ENCODE assay signal across 15 mouse cellular contexts in the genomic region with DNA sequence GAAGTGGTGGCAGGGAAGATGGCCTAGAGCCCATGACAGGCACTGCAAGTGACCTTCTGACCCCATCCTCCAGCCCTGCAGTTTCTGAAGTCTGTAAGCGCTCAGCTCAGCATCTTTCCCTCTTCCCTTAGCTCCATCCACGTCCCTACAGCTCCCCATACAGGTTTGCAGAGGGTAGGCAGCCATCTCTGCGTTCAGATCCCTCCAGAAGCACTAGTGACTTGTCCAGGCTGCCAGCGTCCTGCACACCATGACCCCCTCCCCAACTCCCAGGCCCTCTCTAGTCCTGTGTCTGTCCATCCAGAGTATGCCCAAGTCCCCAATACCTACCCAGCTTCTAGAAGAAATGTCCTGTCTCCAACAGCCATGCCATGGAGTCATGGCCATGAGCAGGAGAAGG. TPM values are rescaled to one million over a fixed set of nuclear protein-coding genes. Genes with fewer than 3 reads are reported as not detected.
DNase-seq lines count a peak whose midpoint lies in the region; ATAC-seq and TF ChIP-seq lines count a peak whose summit lies in the region.
"Had no signal": no experiment of that assay in that cellular context is flagged by ENCODE, and none has a peak within 500 bp of the region (broad histone marks: within the 10 kb centered on the region; RNA-seq: fewer than 3 reads in every experiment).

No protein-coding gene starts in this region.

- peak; percentile 69 for ATAC-seq in forebrain, postnatal 0 days
- ATAC-seq in forebrain, embryonic 12.5 days (ENCODE audit: low FRiP score), result no peak
- no peak for ATAC-seq in monocyte, adult 5-6 weeks (replicated peaks; ENCODE audit: insufficient number of reproducible peaks, low FRiP score, low TSS enrichment, poor library complexity, severe bottlenecking)

- no peaks in the 10 kb centered on the region for H3K27me3 ChIP-seq in forebrain, postnatal 0 days (ENCODE audit: insufficient read depth, low read length)
- H3K27me3 ChIP-seq in forebrain, embryonic 12.5 days, result peaks cover 11% of the 10 kb centered on the region; the same call in 1 of the 2 replicates
- H3K27me3 ChIP-seq: heart, embryonic 15.5 days; limb, embryonic 13.5 days; lung, embryonic 15.5 days; midbrain, embryonic 13.5 days had no signal

- intact Hi-C loops in left cerebral cortex, adult 2 months (cut with DNase I), result loop anchor here (5.0 kb wide), 1 partner anchor 111 kb away; no protein-coding TSS in a partner anchor
- intact Hi-C loops in left cerebral cortex, postnatal 10 days (cut with DNase I), result loop anchor here (5.0 kb wide), 1 partner anchor 376 kb away; no protein-coding TSS in a partner anchor

- peak; percentile 51 for DNase-seq in forebrain, postnatal 0 days
- no peak for DNase-seq in left cerebral cortex, adult 2 months (ENCODE audit: extremely low spot score in 1 of 2, low spot score in 2 of 2)
- no peak for DNase-seq in left cerebral cortex, postnatal 10 days (ENCODE audit: extremely low spot score in 1 of 2, low spot score in 2 of 2)
- DNase-seq in ES-CJ7 (ENCODE audit: low read depth, low spot score), result peak; percentile 34
- DNase-seq in cerebellum, postnatal 14 days, result peak; percentile 56 to 60
- no peak for DNase-seq in spleen, adult 12 weeks (ENCODE audit: low spot score)

- H3K27ac ChIP-seq in forebrain, postnatal 0 days (ENCODE audit: low read depth, low read length), result no peak overlapping the region
- H3K27ac ChIP-seq in forebrain, embryonic 12.5 days, result no peak overlapping the region
- H3K27ac ChIP-seq in left cerebral cortex, adult 2 months, result no peak overlapping the region
- H3K27ac ChIP-seq: embryonic facial prominence, embryonic 10.5 days; forebrain, embryonic 10.5 days; heart, embryonic 15.5 days; limb, embryonic 13.5 days; midbrain, embryonic 13.5 days had no signal

- 45% methylated on average over 4 of the region's 4 CpGs for WGBS in forebrain, postnatal 0 days
- WGBS in forebrain, embryonic 12.5 days, result 46% methylated on average over 4 of the region's 4 CpGs

- no peaks in the 10 kb centered on the region for H3K36me3 ChIP-seq in forebrain, postnatal 0 days (ENCODE audit: insufficient read depth)
- no peaks in the 10 kb centered on the region for H3K36me3 ChIP-seq in forebrain, embryonic 12.5 days (replicated peaks)
- H3K36me3 ChIP-seq: embryonic facial prominence, embryonic 10.5 days; forebrain, embryonic 10.5 days; heart, embryonic 15.5 days; limb, embryonic 13.5 days; lung, embryonic 15.5 days; midbrain, embryonic 13.5 days had no signal

- H3K4me3 ChIP-seq in forebrain, postnatal 0 days (ENCODE audit: low read depth, low read length), result no peak overlapping the region
- no peak overlapping the region for H3K4me3 ChIP-seq in forebrain, embryonic 12.5 days (replicated peaks)
- H3K4me3 ChIP-seq in left cerebral cortex, adult 2 months, result no peak overlapping the region
- H3K4me3 ChIP-seq: embryonic facial prominence, embryonic 10.5 days; forebrain, embryonic 10.5 days; heart, embryonic 15.5 days; limb, embryonic 13.5 days; lung, embryonic 15.5 days; midbrain, embryonic 13.5 days had no signal

- H3K4me1 ChIP-seq in forebrain, postnatal 0 days (ENCODE audit: insufficient read depth), result no peaks in the 10 kb centered on the region
- peaks cover 20% of the 10 kb centered on the region for H3K4me1 ChIP-seq in forebrain, embryonic 12.5 days

- H3K4me2 ChIP-seq in forebrain, postnatal 0 days (ENCODE audit: low read depth), result no peak overlapping the region
- no peak overlapping the region for H3K4me2 ChIP-seq in forebrain, embryonic 12.5 days
- H3K4me2 ChIP-seq: heart, embryonic 15.5 days; limb, embryonic 13.5 days; lung, embryonic 15.5 days; midbrain, embryonic 13.5 days had no signal

- H3K9me3 ChIP-seq in forebrain, postnatal 0 days (ENCODE audit: low read length), result no peaks in the 10 kb centered on the region
- H3K9me3 ChIP-seq in forebrain, embryonic 12.5 days, result no peaks in the 10 kb centered on the region
- H3K9me3 ChIP-seq: embryonic facial prominence, embryonic 10.5 days; forebrain, embryonic 10.5 days; heart, embryonic 15.5 days; limb, embryonic 13.5 days; lung, embryonic 15.5 days; midbrain, embryonic 13.5 days had no signal

- H3K9ac ChIP-seq in forebrain, postnatal 0 days, result no peak overlapping the region
- no peak overlapping the region for H3K9ac ChIP-seq in forebrain, embryonic 12.5 days
- H3K9ac ChIP-seq: heart, embryonic 15.5 days; limb, embryonic 13.5 days; lung, embryonic 15.5 days; midbrain, embryonic 13.5 days had no signal

- TF ChIP-seq CTCF in forebrain, postnatal 0 days (IDR thresholded peaks at IDR 0.05; ENCODE audit: low read depth), result peak; percentile 72
- peak; percentile 68 for TF ChIP-seq CTCF in left cerebral cortex, adult 2 months (IDR thresholded peaks at IDR 0.05)

RNA-seq across cellular contexts. Expression of a gene that starts 11.6 kb away (rescaled TPM):
- total RNA-seq in forebrain, postnatal 0 days (2014; rRNA removed), result 1.5 and 1.6 TPM in 2 replicates
- polyA plus RNA-seq in forebrain, postnatal 0 days (2015; fragmentation: Nextera tagmentation; extraction: Ambion mirVana), result 1.2 and 1.5 TPM in 2 replicates
- 2.4 and 3.7 TPM in 2 replicates for polyA plus RNA-seq in forebrain, embryonic 12.5 days (2016; fragmentation: Nextera tagmentation; extraction: Ambion mirVana)
- total RNA-seq in left cerebral cortex, adult 2 months (2021), result 1 to 10 TPM; 3.4 to 3.5 TPM
- 1 to 10 TPM; 1.9 to 2.7 TPM for total RNA-seq in left cerebral cortex, postnatal 10 days (2021)
- 69.0 to 81.2 TPM (median 74.8 TPM) in 3 replicates for total RNA-seq in monocyte, adult 5-6 weeks (2017)

RNA-seq across cellular contexts. Expression of a gene that starts 17.7 kb away (rescaled TPM):
- 2.7 and 4.0 TPM in 2 replicates for total RNA-seq in forebrain, postnatal 0 days (2014; rRNA removed)
- 11.2 and 12.2 TPM in 2 replicates for polyA plus RNA-seq in forebrain, postnatal 0 days (2015; fragmentation: Nextera tagmentation; extraction: Ambion mirVana)
- polyA plus RNA-seq in forebrain, embryonic 12.5 days (2016; fragmentation: Nextera tagmentation; extraction: Ambion mirVana), result 4.5 and 6.0 TPM in 2 replicates
- 10 to 100 TPM in 1 of 2 experiments, 1 to 10 TPM in 1; 9.6 to 10.7 TPM for total RNA-seq in left cerebral cortex, adult 2 months (2021)
- 10 to 100 TPM in 1 of 2 experiments, 1 to 10 TPM in 1; 9.4 to 11.8 TPM for total RNA-seq in left cerebral cortex, postnatal 10 days (2021)
- 2.0 to 4.4 TPM (median 3.0 TPM) in 3 replicates for total RNA-seq in monocyte, adult 5-6 weeks (2017)

RNA-seq across cellular contexts. Expression of a gene that starts 46.4 kb away (rescaled TPM):
- 53.7 and 57.0 TPM in 2 replicates for total RNA-seq in forebrain, postnatal 0 days (2014; rRNA removed)
- polyA plus RNA-seq in forebrain, postnatal 0 days (2015; fragmentation: Nextera tagmentation; extraction: Ambion mirVana), result 13.8 and 21.3 TPM in 2 replicates
- polyA plus RNA-seq in forebrain, embryonic 12.5 days (2016; fragmentation: Nextera tagmentation; extraction: Ambion mirVana), result 12.3 and 13.8 TPM in 2 replicates
- 100 to 1,000 TPM; 216 to 221 TPM for total RNA-seq in left cerebral cortex, adult 2 months (2021)
- 100 to 1,000 TPM; 168 to 173 TPM for total RNA-seq in left cerebral cortex, postnatal 10 days (2021)
- total RNA-seq in monocyte, adult 5-6 weeks (2017), result 0.19 TPM in 1 of 3 replicates, not detected in the others
- total RNA-seq: gastrocnemius, postnatal 14 days had no signal

Comparison
In these comparisons a context has a peak if more than half of its experiments do, and no peak if none do; other contexts are left out.
1. DNase-seq: peak in forebrain, postnatal 0 days (single experiment), ES-CJ7 (single experiment) and cerebellum, postnatal 14 days (2 of 2); none in left cerebral cortex, adult 2 months (0 of 2), left cerebral cortex, postnatal 10 days (0 of 2) and spleen, adult 12 weeks (single experiment).
2. RNA of a gene that starts 11.6 kb away (total RNA-seq): 69.0 to 81.2 TPM in monocyte, adult 5-6 weeks; 3.4 to 3.5 TPM in left cerebral cortex, adult 2 months, 1.9 to 2.7 TPM in left cerebral cortex, postnatal 10 days and 1.5 to 1.6 TPM in forebrain, postnatal 0 days; every median in the first group is over 10 times any median in the second.
3. RNA of a gene that starts 46.4 kb away (total RNA-seq): 216 to 221 TPM in left cerebral cortex, adult 2 months, 168 to 173 TPM in left cerebral cortex, postnatal 10 days and 53.7 to 57.0 TPM in forebrain, postnatal 0 days; 0.19 TPM in monocyte, adult 5-6 weeks; every median in the first group is over 10 times any median in the second.